Mouse (Mus musculus): Measurements from ENCODE around the gene Spn. TPM values are rescaled to one million over a fixed set of nuclear protein-coding genes. Genes with fewer than 3 reads are reported as not detected.
"Not testable (repeated sequence)": the region's sequence is repeated elsewhere in the genome, so short reads cannot be mapped to it uniquely, and the experiment has no call there.

Spn gene
- polyA plus RNA-seq (2012; rRNA removed) = 0.09 and 0.10 TPM in 2 replicates

GRCm38 (mm10) chr7:127137262-127138017, at the start of gene Spn:
Gene Spn (minus strand): TSS chr7:127137823.
- TF ChIP-seq CTCF (IDR thresholded peaks at IDR 0.05; ENCODE audit: borderline replicate concordance, extremely low read depth, insufficient read depth, insufficient read length) (no peak), POLR2A (IDR thresholded peaks at IDR 0.05; ENCODE audit: borderline replicate concordance, extremely low read depth, insufficient read depth, insufficient read length, poor library complexity, severe bottlenecking) (no peak)

DNA sequence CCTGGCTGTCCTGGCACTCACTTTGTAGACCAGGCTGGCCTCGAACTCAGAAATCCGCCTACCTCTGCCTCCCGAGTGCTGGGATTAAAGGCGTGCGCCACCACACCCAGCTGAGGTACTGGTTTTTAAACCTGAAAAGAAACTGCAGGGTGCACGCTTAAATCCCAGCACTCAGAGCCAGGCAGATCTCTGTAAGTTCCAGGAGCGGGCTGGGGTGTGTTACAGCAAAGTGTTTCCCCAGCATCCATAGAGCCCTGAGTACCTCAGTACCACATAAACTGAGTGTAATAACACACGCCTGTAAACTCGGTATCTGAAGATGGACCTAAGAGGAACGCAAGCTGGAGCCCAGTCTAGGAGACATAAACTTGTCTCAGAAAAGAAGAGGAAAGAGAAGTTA, 49.7 kb upstream of the Spn start:
- no peak for DNase-seq (ENCODE audit: low read depth)

More at GRCm38 (mm10) chr7:127137262-127138017, at the start of gene Spn:
- DNase-seq (ENCODE audit: low read depth) = no peak

GRCm38 (mm10) chr7:127185601-127186000, 48.0 kb upstream of the Spn start:
- TF ChIP-seq CTCF (IDR thresholded peaks at IDR 0.05; ENCODE audit: borderline replicate concordance, extremely low read depth, insufficient read depth, insufficient read length) (peak; percentile 44; the same call in 1 of the 2 replicates), POLR2A (IDR thresholded peaks at IDR 0.05; ENCODE audit: borderline replicate concordance, extremely low read depth, insufficient read depth, insufficient read length, poor library complexity, severe bottlenecking) (no peak)
- DNase-seq (ENCODE audit: low read depth) = peak; percentile 20

More for the DNA sequence above, 49.7 kb upstream of the Spn start:
- TF ChIP-seq POLR2A (IDR thresholded peaks at IDR 0.05; ENCODE audit: borderline replicate concordance, extremely low read depth, insufficient read depth, insufficient read length, poor library complexity, severe bottlenecking) (no peak), CTCF (IDR thresholded peaks at IDR 0.05; ENCODE audit: borderline replicate concordance, extremely low read depth, insufficient read depth, insufficient read length) (no peak)

DNA sequence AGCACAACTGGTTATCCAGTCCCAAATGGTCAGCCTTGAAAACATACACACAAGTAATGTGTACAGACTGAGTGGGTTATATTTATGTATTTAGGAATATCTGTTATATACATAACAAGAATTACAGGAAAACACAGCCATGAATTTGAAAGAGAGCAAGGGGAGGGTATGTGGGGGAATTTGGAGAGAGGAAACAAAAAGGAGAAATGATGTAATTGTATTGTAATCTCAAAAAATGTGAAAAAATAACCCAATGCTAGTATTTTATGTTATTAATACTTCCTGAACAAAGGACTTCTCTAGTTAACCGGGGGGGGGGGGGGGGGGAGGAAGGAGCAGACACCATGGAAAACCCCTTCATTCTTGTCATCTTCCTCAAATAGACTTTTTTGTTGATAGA, 47.1 kb upstream of the Spn start:
- TF ChIP-seq CTCF (IDR thresholded peaks at IDR 0.05; ENCODE audit: borderline replicate concordance, extremely low read depth, insufficient read depth, insufficient read length) (no peak), POLR2A (IDR thresholded peaks at IDR 0.05; ENCODE audit: borderline replicate concordance, extremely low read depth, insufficient read depth, insufficient read length, poor library complexity, severe bottlenecking) (no peak)

DNA sequence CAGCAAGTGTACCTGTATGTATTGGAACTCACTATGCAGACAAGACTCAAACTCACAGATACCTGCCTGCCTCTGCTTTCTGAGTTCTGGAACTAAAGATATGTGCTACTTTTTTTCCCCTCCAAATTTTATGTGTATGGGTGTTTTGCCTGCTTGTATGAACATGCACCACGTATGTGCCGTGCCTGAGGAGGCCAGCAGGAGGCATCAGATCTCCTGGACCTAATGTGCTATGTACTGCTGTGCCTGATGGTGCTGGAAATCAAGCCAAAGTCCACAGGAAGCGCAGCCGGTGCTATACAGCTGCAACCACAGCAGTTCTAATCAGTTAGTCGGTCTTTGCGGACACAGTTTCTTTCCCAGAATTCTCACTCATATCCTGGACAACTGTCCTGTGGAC, 46.2 kb upstream of the Spn start:
- DNase-seq (ENCODE audit: low read depth) = no peak
- TF ChIP-seq CTCF (IDR thresholded peaks at IDR 0.05; ENCODE audit: borderline replicate concordance, extremely low read depth, insufficient read depth, insufficient read length) (no peak), POLR2A (IDR thresholded peaks at IDR 0.05; ENCODE audit: borderline replicate concordance, extremely low read depth, insufficient read depth, insufficient read length, poor library complexity, severe bottlenecking) (no peak)

More for the DNA sequence above, 47.1 kb upstream of the Spn start:
- no peak for DNase-seq (ENCODE audit: low read depth)

DNA sequence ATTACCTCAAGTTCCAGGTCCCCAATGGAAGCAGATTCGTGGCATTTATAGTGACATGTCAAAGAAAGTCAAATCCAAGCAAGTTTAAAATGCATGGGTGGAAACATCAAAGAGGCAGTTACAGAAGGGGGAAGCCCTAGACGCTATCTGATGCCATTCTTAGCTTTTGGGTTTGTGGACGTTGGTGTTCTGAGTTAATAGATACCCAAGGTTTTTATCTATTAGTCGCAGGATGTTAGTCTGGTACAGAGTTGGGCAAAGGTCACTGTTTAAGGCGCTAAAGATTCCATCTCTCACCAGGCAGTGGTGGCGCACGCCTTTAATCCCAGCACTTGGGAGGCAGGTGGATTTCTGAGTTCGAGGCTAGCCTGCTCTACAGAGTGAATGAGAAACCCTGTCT, 45.7 kb upstream of the Spn start:
- no peak for DNase-seq (ENCODE audit: low read depth)

GRCm38 (mm10) chr7:127181724-127182123, 44.1 kb upstream of the Spn start:
- DNase-seq (ENCODE audit: low read depth) = not testable (repeated sequence)

More for the DNA sequence above, 45.7 kb upstream of the Spn start:
- TF ChIP-seq POLR2A (IDR thresholded peaks at IDR 0.05; ENCODE audit: borderline replicate concordance, extremely low read depth, insufficient read depth, insufficient read length, poor library complexity, severe bottlenecking) (no peak), CTCF (IDR thresholded peaks at IDR 0.05; ENCODE audit: borderline replicate concordance, extremely low read depth, insufficient read depth, insufficient read length) (no peak)

DNA sequence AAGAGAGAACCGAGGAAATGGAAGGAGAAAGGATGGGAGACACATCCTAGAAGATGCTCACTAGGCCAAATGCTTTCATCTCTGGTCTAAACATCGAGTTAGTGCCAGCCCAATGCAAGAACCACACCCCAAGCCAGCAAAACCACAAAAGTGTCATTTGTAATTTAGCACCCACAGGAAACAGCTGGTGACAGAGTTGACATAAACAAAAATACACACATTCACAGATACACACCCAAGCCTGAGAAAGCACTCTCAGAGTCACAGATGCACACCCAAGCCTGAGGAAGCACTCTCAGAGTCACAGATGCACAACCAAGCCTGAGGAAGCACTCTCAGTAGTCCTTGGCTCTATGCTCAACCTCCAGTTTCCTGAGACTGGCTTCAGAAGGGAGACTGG, 43.2 kb upstream of the Spn start:
- no peak for DNase-seq (ENCODE audit: low read depth)
- TF ChIP-seq POLR2A (IDR thresholded peaks at IDR 0.05; ENCODE audit: borderline replicate concordance, extremely low read depth, insufficient read depth, insufficient read length, poor library complexity, severe bottlenecking) = no peak
- no peak for TF ChIP-seq CTCF (IDR thresholded peaks at IDR 0.05; ENCODE audit: borderline replicate concordance, extremely low read depth, insufficient read depth, insufficient read length)

DNA sequence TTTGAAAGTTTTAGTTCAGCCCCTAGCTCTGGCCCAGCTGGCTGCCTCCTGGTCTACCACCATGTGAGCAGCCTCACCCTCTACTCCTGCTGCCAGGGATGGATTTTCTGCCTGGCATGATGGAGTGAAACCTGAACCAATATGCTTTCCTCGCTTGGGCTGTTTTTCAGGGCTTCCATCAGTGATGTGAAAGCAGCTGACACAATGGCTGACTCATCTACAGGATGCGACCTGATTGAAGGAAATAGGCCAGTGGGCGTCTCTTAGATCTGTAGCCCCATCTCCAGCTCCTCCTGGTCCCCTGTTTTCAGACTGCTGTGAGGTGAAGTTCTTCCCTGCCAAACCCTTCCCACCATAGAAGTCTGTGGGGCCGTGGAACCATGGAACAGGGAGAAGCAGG, 39.3 kb upstream of the Spn start:
- TF ChIP-seq POLR2A (IDR thresholded peaks at IDR 0.05; ENCODE audit: borderline replicate concordance, extremely low read depth, insufficient read depth, insufficient read length, poor library complexity, severe bottlenecking) = no peak
- no peak for TF ChIP-seq CTCF (IDR thresholded peaks at IDR 0.05; ENCODE audit: borderline replicate concordance, extremely low read depth, insufficient read depth, insufficient read length)
- no peak for DNase-seq (ENCODE audit: low read depth)

DNA sequence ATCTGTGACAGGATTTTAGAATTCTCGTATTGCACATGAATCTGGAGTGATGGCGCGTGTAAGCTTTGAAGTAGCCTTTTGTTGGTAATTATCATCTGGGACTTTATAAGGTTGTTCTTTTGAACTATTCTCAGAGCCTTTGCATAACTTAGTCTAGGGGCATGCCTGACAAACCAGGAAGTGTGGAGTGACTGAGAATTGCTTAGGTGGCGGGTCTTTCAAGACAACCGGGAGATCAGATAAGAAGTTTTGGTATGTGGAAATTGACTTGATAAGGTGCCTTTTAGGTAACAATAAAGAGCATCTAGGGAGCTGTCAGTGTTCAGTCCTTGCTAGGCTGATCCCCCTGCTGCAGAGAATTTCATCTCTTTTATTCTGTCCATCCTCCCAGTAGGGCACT, 28.9 kb upstream of the Spn start:
- TF ChIP-seq POLR2A (IDR thresholded peaks at IDR 0.05; ENCODE audit: borderline replicate concordance, extremely low read depth, insufficient read depth, insufficient read length, poor library complexity, severe bottlenecking) (no peak), CTCF (IDR thresholded peaks at IDR 0.05; ENCODE audit: borderline replicate concordance, extremely low read depth, insufficient read depth, insufficient read length) (no peak)
- DNase-seq (ENCODE audit: low read depth) = no peak

DNA sequence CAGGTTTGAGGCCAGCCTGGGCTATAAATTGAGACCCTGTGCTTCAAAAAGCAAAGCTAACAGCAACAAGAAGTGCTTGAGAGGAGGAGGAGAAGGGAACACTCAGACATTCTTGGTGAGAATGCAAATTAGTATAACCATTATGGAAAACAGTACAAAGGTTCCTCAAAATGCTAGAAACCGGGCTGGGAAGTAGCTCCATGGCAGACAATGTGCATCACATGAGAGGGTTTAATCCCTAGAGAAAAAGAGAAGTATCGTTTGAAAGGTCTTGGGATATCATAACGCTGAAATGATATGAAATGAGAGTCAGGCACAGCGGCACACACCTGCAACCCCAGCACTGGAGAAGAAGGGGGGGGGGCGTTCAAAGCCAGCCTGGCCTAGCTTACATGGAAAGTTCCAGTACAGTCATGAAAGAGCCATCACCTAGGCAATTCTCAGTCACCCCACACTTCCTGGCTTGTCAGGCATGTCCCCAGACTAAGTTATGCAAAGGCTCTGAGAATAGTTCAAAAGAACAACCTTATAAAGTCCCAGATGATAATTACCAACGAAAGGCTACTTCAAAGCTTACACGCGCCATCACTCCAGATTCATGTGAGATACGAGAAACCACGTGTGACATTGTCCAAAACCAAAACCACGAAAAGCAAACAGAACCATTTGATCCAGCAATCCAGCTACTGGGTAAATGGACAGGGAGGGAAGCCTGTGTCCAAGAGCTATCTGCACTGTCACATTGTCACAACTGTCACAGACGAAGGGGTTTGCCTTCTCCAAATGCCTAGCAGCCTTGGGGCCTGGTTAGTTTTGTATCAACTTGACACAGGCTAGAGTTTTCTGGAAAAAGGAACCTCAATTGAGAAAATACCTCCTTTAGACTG, 28.2 kb upstream of the Spn start:
- TF ChIP-seq CTCF (IDR thresholded peaks at IDR 0.05; ENCODE audit: borderline replicate concordance, extremely low read depth, insufficient read depth, insufficient read length) = no peak
- TF ChIP-seq POLR2A (IDR thresholded peaks at IDR 0.05; ENCODE audit: borderline replicate concordance, extremely low read depth, insufficient read depth, insufficient read length, poor library complexity, severe bottlenecking) = no peak
- no peak for DNase-seq (ENCODE audit: low read depth)
